Mouse (Mus musculus) neural tube, embryonic 13.5 days (tissue): Measurements from ENCODE around the gene Zfp36l1. TPM values are rescaled to one million over a fixed set of nuclear protein-coding genes. Genes with fewer than 3 reads are reported as not detected.
A peak's percentile ranks its signal among the peaks of the same experiment; 100 is the strongest.

Experiments used
- ATAC-seq: fragments of 200-750 bp; cut with Nextera tagmentation; 2 replicates; pipeline ENCODE4 v1.8.0; 2017; ENCODE audit warnings: low read depth, mild to moderate bottlenecking, moderate TSS enrichment, moderate library complexity
- H3K27ac ChIP-seq: fragments of 300-500 bp; sonication (generic); replicated peaks from 2 replicates; pipeline ENCODE4 v1.5.1; 2015; ENCODE audit warnings: moderate library complexity, mild to moderate bottlenecking, inconsistent platforms
- H3K27me3 ChIP-seq: fragments of 300-500 bp; sonication (generic); 2 replicates; pipeline ENCODE4 v1.6.1; 2015; ENCODE audit warnings: mild to moderate bottlenecking, inconsistent platforms
- H3K36me3 ChIP-seq: fragments of 300-500 bp; sonication (generic); 2 replicates; pipeline ENCODE4 v1.6.1; 2015; ENCODE audit warnings: mild to moderate bottlenecking, inconsistent platforms
- H3K4me1 ChIP-seq: fragments of 300-500 bp; sonication (generic); replicated peaks from 2 replicates; pipeline ENCODE4 v1.6.1; 2015; ENCODE audit warnings: inconsistent platforms
- H3K4me2 ChIP-seq: fragments of 300-500 bp; sonication (generic); 2 replicates; pipeline ENCODE4 v1.6.1; 2015; ENCODE audit warnings: inconsistent platforms, mild to moderate bottlenecking, moderate library complexity
- H3K4me3 ChIP-seq: fragments of 300-500 bp; sonication (generic); 2 replicates; pipeline ENCODE4 v1.5.1; 2015; ENCODE audit warnings: mild to moderate bottlenecking, inconsistent platforms
- H3K9ac ChIP-seq: fragments of 300-500 bp; sonication (generic); 2 replicates; pipeline ENCODE4 v1.6.1; 2015; ENCODE audit warnings: moderate library complexity, mild to moderate bottlenecking, inconsistent platforms
- H3K9me3 ChIP-seq: fragments of 300-500 bp; sonication (generic); 2 replicates; pipeline ENCODE4 v1.6.1; 2016; ENCODE audit warnings: inconsistent platforms
- WGBS: fragments of 180-500 bp; shearing (Covaris S2); methylation state at CpG from one replicate; pipeline ENCODE4 v1.1.7; 2015; 5-methylcytosine and 5-hydroxymethylcytosine counted together
- polyA plus RNA-seq: library from polyadenylated mRNA; unstranded; fragments of >200 nt; fragmentation: Nextera tagmentation; extraction: Ambion mirVana; gene quantifications from 2 replicates; pipeline ENCODE4 v1.2.1, GENCODE M21; 2015

The Zfp36l1 gene
- polyA plus RNA-seq, 1 experiment from 2014 or later: 49.6 TPM

GRCm38 (mm10) chr12:80141470-80141869, 28.7 kb upstream of the Zfp36l1 start:
- H3K9ac ChIP-seq: no peak overlapping the region
- H3K4me3 ChIP-seq: no peak overlapping the region
- H3K9me3 ChIP-seq: no peaks in the 10 kb centered on the region
- H3K4me2 ChIP-seq: no peak overlapping the region
- H3K27me3 ChIP-seq: no peaks in the 10 kb centered on the region
- WGBS: 25% methylated on average over 7 of the region's 7 CpGs
- H3K36me3 ChIP-seq: no peaks in the 10 kb centered on the region
- peaks cover 8% of the 10 kb centered on the region for H3K4me1 ChIP-seq
- no peak for ATAC-seq
- no peak overlapping the region for H3K27ac ChIP-seq

DNA sequence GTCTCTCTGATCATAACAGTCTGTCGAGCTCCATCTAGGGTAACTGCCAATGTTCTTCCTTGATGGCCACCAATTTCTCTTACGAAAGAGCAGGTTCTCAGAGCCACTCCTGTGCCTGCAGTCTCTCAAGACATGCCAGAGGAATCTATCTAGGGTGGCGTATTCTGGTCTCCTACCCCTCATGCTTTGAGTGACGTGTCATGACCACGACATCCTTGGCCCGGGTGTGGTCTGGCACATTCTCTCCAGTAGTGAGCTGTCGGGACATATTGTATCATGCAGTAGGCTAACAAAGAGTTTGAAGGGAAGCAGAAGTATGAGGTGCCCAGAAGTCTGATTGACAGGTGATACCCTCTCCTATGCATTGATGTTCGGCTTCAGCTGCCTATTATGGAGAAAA, 28.2 kb upstream of the Zfp36l1 start:
- Histone ChIP-seq H3K36me3 (no peaks in the 10 kb centered on the region), H3K27ac (no peak overlapping the region), H3K9ac (no peak overlapping the region), H3K27me3 (no peaks in the 10 kb centered on the region), H3K4me1 (peaks cover 7% of the 10 kb centered on the region), H3K9me3 (no peaks in the 10 kb centered on the region), H3K4me3 (no peak overlapping the region), H3K4me2 (no peak overlapping the region)
- no peak for ATAC-seq
- 86% methylated on average over 8 of the region's 8 CpGs for WGBS

DNA sequence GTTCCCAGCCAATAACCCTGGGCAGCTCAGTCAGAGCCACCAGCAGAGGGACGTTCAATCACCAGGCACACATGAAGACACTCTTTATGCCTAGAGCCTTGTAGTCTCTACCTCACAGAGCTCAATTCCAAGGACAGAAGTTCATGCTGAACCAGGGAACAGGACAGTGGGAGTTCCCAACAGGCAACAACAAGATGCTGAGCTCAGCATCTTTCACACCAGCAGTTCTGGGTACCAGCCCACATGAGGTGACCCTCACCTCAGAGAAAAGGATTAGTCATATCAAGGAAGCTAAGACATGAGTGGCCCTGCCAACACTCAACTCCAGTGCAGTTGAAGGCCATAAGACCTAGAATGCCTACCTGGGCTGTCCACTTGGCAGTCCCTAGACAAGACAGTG, 24.9 kb upstream of the Zfp36l1 start:
- Histone ChIP-seq H3K27me3 (no peaks in the 10 kb centered on the region), H3K4me3 (no peak overlapping the region), H3K4me1 (peaks cover 3% of the 10 kb centered on the region; the same call in 1 of the 2 replicates), H3K9me3 (no peaks in the 10 kb centered on the region), H3K9ac (no peak overlapping the region), H3K36me3 (no peaks in the 10 kb centered on the region), H3K4me2 (no peak overlapping the region), H3K27ac (no peak overlapping the region)
- 62% methylated on average over 1 of the region's 1 CpGs for WGBS
- ATAC-seq: no peak

DNA sequence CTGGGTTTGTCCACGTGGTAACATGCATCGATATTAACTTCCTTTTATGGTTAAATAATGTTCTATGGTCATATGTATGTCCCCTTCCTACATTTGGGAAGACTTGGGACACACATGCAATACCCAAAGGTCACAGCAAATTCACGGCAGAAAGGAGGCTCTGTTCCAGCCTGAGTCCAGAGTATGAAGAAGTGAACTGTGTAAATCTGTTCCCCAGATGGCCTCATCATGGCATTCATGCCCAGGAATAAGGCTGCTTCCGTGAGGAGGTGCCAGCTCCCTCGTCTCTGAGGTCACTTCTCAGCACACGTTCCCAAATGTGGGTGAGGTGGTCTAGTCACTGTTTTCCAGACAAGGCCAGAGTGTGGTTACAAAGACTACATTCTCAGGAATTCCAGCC, 24.4 kb upstream of the Zfp36l1 start:
- H3K4me3 ChIP-seq: no peak overlapping the region
- H3K9me3 ChIP-seq: no peaks in the 10 kb centered on the region
- ATAC-seq: no peak
- no peaks in the 10 kb centered on the region for H3K27me3 ChIP-seq
- H3K27ac ChIP-seq: no peak overlapping the region
- H3K4me1 ChIP-seq: peaks cover 4% of the 10 kb centered on the region
- WGBS: 84% methylated on average over 6 of the region's 6 CpGs
- H3K36me3 ChIP-seq: no peaks in the 10 kb centered on the region
- no peak overlapping the region for H3K9ac ChIP-seq
- H3K4me2 ChIP-seq: no peak overlapping the region

DNA sequence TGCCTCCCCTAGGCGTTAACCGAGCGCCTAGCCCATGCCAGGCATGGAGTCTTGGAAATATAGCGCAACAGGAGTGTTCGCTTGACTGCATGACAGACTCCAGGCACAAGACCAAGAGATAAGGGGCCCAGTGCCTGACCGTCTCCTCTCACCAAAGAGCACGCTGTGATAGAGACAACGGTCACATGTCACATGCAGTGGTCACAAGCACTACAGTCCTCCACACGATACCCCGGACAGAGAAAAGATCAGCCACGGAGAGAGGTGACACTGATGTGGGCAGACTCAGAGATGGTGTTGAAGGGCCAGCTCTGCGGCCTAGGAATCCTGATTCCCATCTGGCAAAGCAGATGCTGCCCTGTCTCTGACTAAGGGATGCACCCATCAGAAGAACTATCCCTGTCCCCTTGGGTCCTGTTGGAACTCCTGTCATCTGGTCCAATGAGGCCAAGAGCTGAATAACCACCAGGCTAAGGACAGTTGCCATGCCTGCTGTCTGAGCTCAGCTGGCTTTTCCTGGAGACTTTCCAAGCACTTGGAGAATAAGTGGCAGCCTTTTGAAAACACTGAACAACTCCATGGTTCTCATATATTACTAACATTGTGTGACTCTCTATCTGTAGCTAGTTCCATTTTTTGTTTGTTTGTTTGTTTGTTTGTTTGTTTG, 23.6 kb upstream of the Zfp36l1 start:
- H3K4me3 ChIP-seq: no peak overlapping the region
- no peaks in the 10 kb centered on the region for H3K27me3 ChIP-seq
- no peaks in the 10 kb centered on the region for H3K9me3 ChIP-seq
- H3K4me2 ChIP-seq: no peak overlapping the region
- H3K9ac ChIP-seq: no peak overlapping the region
- peaks cover 12% of the 10 kb centered on the region for H3K4me1 ChIP-seq
- ATAC-seq: no peak
- 89% methylated on average over 12 of the region's 12 CpGs for WGBS
- H3K36me3 ChIP-seq: no peaks in the 10 kb centered on the region
- H3K27ac ChIP-seq: peak overlapping the region; percentile 13; the same call in 1 of the 2 replicates

DNA sequence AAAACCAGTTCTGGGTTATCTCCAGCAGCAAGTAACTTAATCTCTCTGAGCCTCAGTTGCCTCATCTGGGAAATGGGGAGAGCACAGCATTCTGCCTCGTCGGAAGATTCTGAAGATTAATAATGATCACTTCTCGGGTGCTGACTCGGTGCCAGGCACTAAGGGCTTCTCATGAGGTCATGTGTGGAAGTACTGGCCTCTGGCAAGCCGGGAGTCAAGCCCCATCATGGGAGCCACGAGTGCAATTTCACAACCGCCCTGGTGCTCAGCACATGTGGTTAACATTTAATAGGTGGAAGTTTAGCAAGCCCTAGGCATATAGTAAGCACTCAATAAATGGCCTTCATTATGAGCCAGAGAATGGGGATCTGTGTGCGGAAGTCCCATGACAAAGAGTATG, 22.4 kb upstream of the Zfp36l1 start:
- WGBS: 87% methylated on average over 8 of the region's 8 CpGs

DNA sequence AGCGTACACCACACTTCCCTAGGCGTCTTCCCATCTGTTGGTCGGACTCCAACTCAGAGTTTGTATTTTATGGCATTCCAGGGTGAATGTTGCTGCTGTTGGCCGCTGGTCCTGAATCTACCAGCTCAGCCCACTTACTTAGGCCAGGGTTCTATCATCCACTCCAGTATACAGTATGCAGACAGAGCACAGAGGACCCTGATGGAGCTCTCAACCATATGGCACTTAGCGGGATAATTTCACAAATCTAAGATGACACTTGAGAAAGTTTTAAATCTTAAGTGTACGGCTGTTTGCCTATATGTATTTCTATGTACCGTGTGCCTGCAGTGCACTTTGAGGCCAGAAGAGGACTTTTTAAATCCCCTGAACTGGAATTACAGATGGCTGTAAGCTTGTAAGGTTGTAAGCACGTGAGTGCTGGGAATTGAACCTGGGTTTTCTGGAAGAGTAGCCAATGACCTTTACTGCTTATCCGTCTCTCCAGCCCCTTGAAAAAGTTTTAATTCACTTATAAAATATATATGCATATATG, 20.3 kb upstream of the Zfp36l1 start:
- Histone ChIP-seq H3K36me3 (no peaks in the 10 kb centered on the region), H3K4me3 (peak overlapping the region; percentile 62; the same call in 1 of the 2 replicates), H3K9ac (peak overlapping the region; percentile 97; the same call in 1 of the 2 replicates), H3K4me1 (peaks cover 32% of the 10 kb centered on the region), H3K27me3 (no peaks in the 10 kb centered on the region), H3K9me3 (no peaks in the 10 kb centered on the region), H3K4me2 (peak overlapping the region; percentile 79; the same call in 1 of the 2 replicates), H3K27ac (peak overlapping the region; percentile 97; the same call in 1 of the 2 replicates)
- ATAC-seq: peak; percentile 26
- WGBS: 41% methylated on average over 9 of the region's 9 CpGs

More for the DNA sequence above, 22.4 kb upstream of the Zfp36l1 start:
- Histone ChIP-seq H3K4me1 (peaks cover 24% of the 10 kb centered on the region), H3K4me2 (no peak overlapping the region), H3K36me3 (no peaks in the 10 kb centered on the region), H3K27ac (no peak overlapping the region), H3K9me3 (no peaks in the 10 kb centered on the region), H3K4me3 (no peak overlapping the region), H3K9ac (no peak overlapping the region), H3K27me3 (no peaks in the 10 kb centered on the region)
- ATAC-seq: no peak

GRCm38 (mm10) chr12:80132250-80133003, 19.6 kb upstream of the Zfp36l1 start:
- peak overlapping the region; percentile 79 for H3K4me2 ChIP-seq
- peak overlapping the region; percentile 97 for H3K27ac ChIP-seq
- 1% methylated on average over 59 of the region's 66 CpGs for WGBS
- peak; percentile 87 for ATAC-seq
- H3K9ac ChIP-seq: peak overlapping the region; percentile 97
- H3K36me3 ChIP-seq: no peaks in the 10 kb centered on the region
- no peaks in the 10 kb centered on the region for H3K27me3 ChIP-seq
- peak overlapping the region; percentile 62 for H3K4me3 ChIP-seq
- H3K4me1 ChIP-seq: peaks cover 32% of the 10 kb centered on the region
- H3K9me3 ChIP-seq: no peaks in the 10 kb centered on the region

GRCm38 (mm10) chr12:80131359-80132249, 18.8 kb upstream of the Zfp36l1 start:
- peak overlapping the region; percentile 97 for H3K27ac ChIP-seq
- H3K4me1 ChIP-seq: peaks cover 32% of the 10 kb centered on the region
- H3K4me3 ChIP-seq: peak overlapping the region; percentile 62
- no peaks in the 10 kb centered on the region for H3K36me3 ChIP-seq
- WGBS: 56% methylated on average over 17 of the region's 17 CpGs
- no peaks in the 10 kb centered on the region for H3K9me3 ChIP-seq
- ATAC-seq: peak; percentile 8; the same call in 1 of the 2 replicates
- peak overlapping the region; percentile 97 for H3K9ac ChIP-seq
- H3K27me3 ChIP-seq: no peaks in the 10 kb centered on the region
- H3K4me2 ChIP-seq: peak overlapping the region; percentile 79

DNA sequence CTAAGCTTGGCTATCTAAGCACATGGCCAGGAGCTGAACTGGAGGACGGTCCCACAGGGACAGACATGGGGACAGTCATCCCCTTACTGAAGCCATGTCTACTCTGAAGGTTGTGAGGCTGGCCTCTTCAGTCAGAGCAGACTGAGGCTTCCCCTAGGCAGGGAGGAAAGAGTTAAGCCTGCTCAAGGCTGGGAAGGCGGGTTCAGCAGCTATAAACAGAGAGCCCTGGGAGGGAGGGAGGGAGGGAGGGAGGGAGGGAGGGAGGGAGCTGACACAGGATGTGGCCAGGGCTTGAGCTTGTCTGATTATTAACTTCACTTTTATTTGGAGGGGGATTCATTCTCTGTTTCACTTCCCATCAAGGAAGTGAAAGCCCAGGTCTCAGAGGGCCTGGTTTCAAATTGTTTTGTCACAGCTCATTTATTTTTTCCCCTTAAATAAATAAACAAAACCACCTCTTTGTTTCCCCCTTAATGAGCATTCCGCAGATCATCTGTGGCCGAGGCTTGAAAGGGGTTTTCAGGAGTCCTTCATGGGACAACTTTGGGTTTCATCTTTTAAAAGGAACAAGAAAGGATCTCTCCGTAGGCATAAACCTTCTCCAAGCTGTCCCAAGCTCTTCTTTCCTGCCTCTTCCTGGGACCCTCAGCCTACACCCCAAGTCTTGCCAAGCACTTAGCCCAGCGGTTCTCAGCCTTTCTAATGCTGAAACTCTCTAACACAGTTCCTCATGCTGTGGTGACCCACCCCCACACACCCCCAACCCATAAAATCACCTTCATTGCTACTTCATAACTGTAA, 17.9 kb upstream of the Zfp36l1 start:
- H3K27ac ChIP-seq: peak overlapping the region; percentile 97
- WGBS: 3% methylated on average over 6 of the region's 6 CpGs
- H3K4me3 ChIP-seq: 0 out of 2 replicates have a peak overlapping the region, but pooled peaks have one; percentile 9
- no peaks in the 10 kb centered on the region for H3K36me3 ChIP-seq
- H3K9ac ChIP-seq: peak overlapping the region; percentile 58
- no peaks in the 10 kb centered on the region for H3K27me3 ChIP-seq
- ATAC-seq: peak; percentile 64
- peaks cover 32% of the 10 kb centered on the region for H3K4me1 ChIP-seq
- peak overlapping the region; percentile 79 for H3K4me2 ChIP-seq
- H3K9me3 ChIP-seq: no peaks in the 10 kb centered on the region

GRCm38 (mm10) chr12:80129531-80129930, 16.7 kb upstream of the Zfp36l1 start:
- Histone ChIP-seq H3K4me3 (no peak overlapping the region), H3K9ac (no peak overlapping the region), H3K27me3 (no peaks in the 10 kb centered on the region), H3K36me3 (0 out of 2 replicates have a peak, but pooled peaks cover under 1% of the 10 kb centered on the region), H3K4me2 (no peak overlapping the region; the same call in 1 of the 2 replicates), H3K4me1 (peaks cover 32% of the 10 kb centered on the region), H3K27ac (no peak overlapping the region), H3K9me3 (no peaks in the 10 kb centered on the region)
- 97% methylated on average over 8 of the region's 8 CpGs for WGBS
- no peak for ATAC-seq
